Mouse (Mus musculus): ENCODE measurements at regions not wholly inside any gene's neighbourhood (a gene's known extent, or its start where the extent isn't known, plus 50 kb on each side); places are given as distances from the start of the nearest gene placed in this dataset.

- TF ChIP-seq POLR2A (IDR thresholded peaks at IDR 0.05; ENCODE audit: insufficient read depth, low read length) (no peak), EP300 (IDR thresholded peaks at IDR 0.05; ENCODE audit: insufficient read depth, low read depth, low read length) (no peak)
Measured at GRCm38 (mm10) chr1:94969543-94969942, 343.9 kb upstream of the Fam174a start.
